ENCODE assay signal across 23 mouse cellular contexts in genomic region chr5:103724384-103724783, GRCm38 (mm10). TPM values are rescaled to one million over a fixed set of nuclear protein-coding genes. Genes with fewer than 3 reads are reported as not detected.
DNase-seq lines count a peak whose midpoint lies in the region; ATAC-seq and TF ChIP-seq lines count a peak whose summit lies in the region.
"Had no signal": no experiment of that assay in that cellular context is flagged by ENCODE, and none has a peak within 500 bp of the region (broad histone marks: within the 10 kb centered on the region; RNA-seq: fewer than 3 reads in every experiment).

No protein-coding gene starts in this region.

- no peak for TF ChIP-seq POLR2A in CH12.LX (IDR thresholded peaks at IDR 0.05; ENCODE audit: low read depth, low read length)

- peaks cover 51% of the 10 kb centered on the region for H3K79me2 ChIP-seq in CH12.LX (replicated peaks; ENCODE audit: control insufficient read depth, extremely low read depth, insufficient read depth, poor library complexity, severe bottlenecking)

- no peak overlapping the region for H3K27ac ChIP-seq in forebrain, embryonic 11.5 days (ENCODE audit: low read depth, low read length)
- no peak overlapping the region for H3K27ac ChIP-seq in forebrain, embryonic 12.5 days
- H3K27ac ChIP-seq in CH12.LX (ENCODE audit: insufficient read depth, low read depth): peak overlapping the region; percentile 94
- H3K27ac ChIP-seq in embryonic facial prominence, embryonic 10.5 days (replicated peaks): 0 out of 2 replicates have a peak overlapping the region, but pooled peaks have one; percentile 24
- H3K27ac ChIP-seq: forebrain, embryonic 13.5 days; hindbrain, embryonic 13.5 days; limb, embryonic 13.5 days; liver, embryonic 13.5 days; stomach, embryonic 15.5 days had no signal

- H3K9ac ChIP-seq in forebrain, embryonic 11.5 days (ENCODE audit: low read length): no peak overlapping the region
- H3K9ac ChIP-seq in forebrain, embryonic 12.5 days: no peak overlapping the region
- peak overlapping the region; percentile 61 for H3K9ac ChIP-seq in CH12.LX (ENCODE audit: insufficient read depth, low read depth)
- H3K9ac ChIP-seq: forebrain, embryonic 13.5 days; heart, embryonic 12.5 days; hindbrain, embryonic 13.5 days; limb, embryonic 13.5 days; liver, embryonic 13.5 days; lung, embryonic 14.5 days; stomach, embryonic 15.5 days had no signal

- no peak overlapping the region for H3K4me3 ChIP-seq in forebrain, embryonic 11.5 days (ENCODE audit: low read depth, low read length)
- no peak overlapping the region for H3K4me3 ChIP-seq in forebrain, embryonic 12.5 days (replicated peaks)
- no peak overlapping the region for H3K4me3 ChIP-seq in CH12.LX (replicated peaks in 1 of 3; ENCODE audit: low read depth in 2 of 3, low read length in 2 of 3, poor library complexity in 1 of 3)
- no peak overlapping the region for H3K4me3 ChIP-seq in embryonic facial prominence, embryonic 10.5 days
- H3K4me3 ChIP-seq: forebrain, embryonic 13.5 days; heart, embryonic 12.5 days; hindbrain, embryonic 13.5 days; limb, embryonic 13.5 days; liver, embryonic 13.5 days; stomach, embryonic 15.5 days had no signal

- in situ Hi-C loops in CH12.LX (cut with MboI; ENCODE audit: low pct_ligation_motif_present, low pct_unique_long_range_greater_than_20kb, low sequenced_read_pairs): no loop called here

- WGBS in forebrain, embryonic 11.5 days: 5% methylated on average over 6 of the region's 6 CpGs
- 1% methylated on average over 6 of the region's 6 CpGs for WGBS in forebrain, embryonic 12.5 days
- WGBS in embryonic facial prominence, embryonic 10.5 days: 4% methylated on average over 6 of the region's 6 CpGs

- peaks cover 4% of the 10 kb centered on the region; the same call in 1 of the 2 replicates for H3K4me1 ChIP-seq in forebrain, embryonic 11.5 days (replicated peaks; ENCODE audit: control insufficient read depth, insufficient read depth, low read length)
- H3K4me1 ChIP-seq in forebrain, embryonic 12.5 days: peaks cover 21% of the 10 kb centered on the region
- H3K4me1 ChIP-seq in CH12.LX (ENCODE audit: control insufficient read depth in 1 of 2, insufficient read depth in 2 of 2): peaks cover 18 to 91% of the 10 kb centered on the region in 2 experiments
- peaks cover 27% of the 10 kb centered on the region for H3K4me1 ChIP-seq in embryonic facial prominence, embryonic 10.5 days
- H3K4me1 ChIP-seq: heart, embryonic 12.5 days; stomach, embryonic 15.5 days had no signal

- TF ChIP-seq CTCF in CH12.LX (conservative IDR thresholded peaks at IDR 0.05 in 1 of 2, IDR thresholded peaks at IDR 0.05 in 1 of 2; ENCODE audit: low read depth in 2 of 2, low read length in 2 of 2): no peak

- H3K9me3 ChIP-seq in forebrain, embryonic 11.5 days (ENCODE audit: control insufficient read depth, low read length): no peaks in the 10 kb centered on the region
- no peaks in the 10 kb centered on the region for H3K9me3 ChIP-seq in forebrain, embryonic 12.5 days
- H3K9me3 ChIP-seq in CH12.LX (replicated peaks; ENCODE audit: low read length): no peaks in the 10 kb centered on the region
- no peaks in the 10 kb centered on the region for H3K9me3 ChIP-seq in embryonic facial prominence, embryonic 10.5 days
- H3K9me3 ChIP-seq: forebrain, embryonic 13.5 days; heart, embryonic 12.5 days; hindbrain, embryonic 13.5 days; limb, embryonic 13.5 days; liver, embryonic 13.5 days; stomach, embryonic 15.5 days had no signal

- no peak for ATAC-seq in forebrain, embryonic 11.5 days (replicated peaks; ENCODE audit: low FRiP score)
- ATAC-seq in forebrain, embryonic 12.5 days (ENCODE audit: low FRiP score): no peak
- ATAC-seq: forebrain, embryonic 13.5 days had no signal

- no peaks in the 10 kb centered on the region for H3K36me3 ChIP-seq in forebrain, embryonic 11.5 days (ENCODE audit: control insufficient read depth, insufficient read depth, low read length)
- H3K36me3 ChIP-seq in forebrain, embryonic 12.5 days (replicated peaks): no peaks in the 10 kb centered on the region
- peaks cover 0 to 12% of the 10 kb centered on the region in 2 experiments for H3K36me3 ChIP-seq in CH12.LX (replicated peaks in 1 of 2; ENCODE audit: control insufficient read depth in 1 of 2, insufficient read depth in 1 of 2, low read length in 1 of 2)
- no peaks in the 10 kb centered on the region for H3K36me3 ChIP-seq in embryonic facial prominence, embryonic 10.5 days (replicated peaks)
- H3K36me3 ChIP-seq: heart, embryonic 12.5 days; hindbrain, embryonic 13.5 days; limb, embryonic 13.5 days; liver, embryonic 13.5 days; stomach, embryonic 15.5 days had no signal

- dilution Hi-C loops in CH12.LX (cut with MboI; ENCODE audit: extremely low pct_ligation_motif_present, extremely low pct_unique_long_range_greater_than_20kb, low sequenced_read_pairs): no loop called here

- DNase-seq in forebrain, embryonic 11.5 days (ENCODE audit: low spot score): no peak
- DNase-seq in CH12.LX (ENCODE audit: extremely low read depth) (no peak), ES-CJ7 (ENCODE audit: low read depth, low spot score) (peak; percentile 99)
- DNase-seq in embryonic facial prominence, embryonic 10.5 days (ENCODE audit: low spot score): peak; percentile 28
- no peak for DNase-seq in heart, postnatal 25 days (ENCODE audit: low spot score)
- DNase-seq in neural tube, embryonic 10.5 days (ENCODE audit: extremely low spot score, low spot score): no peak
- no peak for DNase-seq in frontal cortex, postnatal 25 days (ENCODE audit: low spot score in 2 of 2)
- DNase-seq: adrenal gland, adult 2 months; cerebellum, adult 11-12 months; cerebellum, postnatal 10 days; gastrocnemius, postnatal 14 days; heart, adult 11 months; heart, postnatal 14 days; kidney, postnatal 36 days; liver, embryonic 13.5 days; lung, embryonic 14.5 days; lung, postnatal 36 days had no signal

- no peaks in the 10 kb centered on the region for H3K27me3 ChIP-seq in forebrain, embryonic 11.5 days (ENCODE audit: control insufficient read depth, insufficient read depth, low read length)
- H3K27me3 ChIP-seq in forebrain, embryonic 12.5 days: no peaks in the 10 kb centered on the region
- no peaks in the 10 kb centered on the region for H3K27me3 ChIP-seq in CH12.LX (replicated peaks)
- peaks cover 11% of the 10 kb centered on the region for H3K27me3 ChIP-seq in embryonic facial prominence, embryonic 10.5 days (replicated peaks; ENCODE audit: low read depth, poor library complexity, severe bottlenecking)
- H3K27me3 ChIP-seq: forebrain, embryonic 13.5 days; hindbrain, embryonic 13.5 days; limb, embryonic 13.5 days; stomach, embryonic 15.5 days had no signal

- intact Hi-C loops in heart, postnatal 25 days (cut with DNase I): no loop called here

- TF ChIP-seq RAD21 in CH12.LX (IDR thresholded peaks at IDR 0.05; ENCODE audit: low read depth, low read length): no peak

- 0 out of 2 replicates have a peak overlapping the region, but pooled peaks have one; percentile 18 for H3K4me2 ChIP-seq in forebrain, embryonic 11.5 days (ENCODE audit: low read depth, low read length, severe bottlenecking)
- H3K4me2 ChIP-seq in forebrain, embryonic 12.5 days: no peak overlapping the region
- peak overlapping the region; percentile 78 for H3K4me2 ChIP-seq in CH12.LX (ENCODE audit: insufficient read depth, low read depth, poor library complexity, severe bottlenecking)
- H3K4me2 ChIP-seq: forebrain, embryonic 13.5 days; heart, embryonic 12.5 days; hindbrain, embryonic 13.5 days; limb, embryonic 13.5 days; liver, embryonic 13.5 days; lung, embryonic 14.5 days; stomach, embryonic 15.5 days had no signal

- TF ChIP-seq EP300 in CH12.LX (IDR thresholded peaks at IDR 0.05; ENCODE audit: low read length): no peak

TF ChIP-seq in CH12.LX, 34 proteins besides CTCF, POLR2A, EP300 and RAD21:
- TF ChIP-seq USF1 (IDR thresholded peaks at IDR 0.05; ENCODE audit: low read depth, low read length) (no peak), MAX (IDR thresholded peaks at IDR 0.05; ENCODE audit: low read length) (no peak), BHLHE40 (IDR thresholded peaks at IDR 0.05; ENCODE audit: low read depth, low read length) (no peak), PAX5 (IDR thresholded peaks at IDR 0.05; ENCODE audit: low read length) (no peak), UBTF (IDR thresholded peaks at IDR 0.05; ENCODE audit: low read depth, low read length) (no peak), JUND (conservative IDR thresholded peaks at IDR 0.05; ENCODE audit: low read depth, low read length) (no peak), NRF1 (IDR thresholded peaks at IDR 0.05; ENCODE audit: low read depth, low read length) (no peak), ETS1 (conservative IDR thresholded peaks at IDR 0.05; ENCODE audit: low read depth, low read length) (no peak), E2F4 (IDR thresholded peaks at IDR 0.05; ENCODE audit: insufficient replicate concordance, low read depth, low read length) (no peak), MYC (IDR thresholded peaks at IDR 0.05; ENCODE audit: low read depth, low read length) (no peak), ZKSCAN1 (IDR thresholded peaks at IDR 0.05; ENCODE audit: borderline replicate concordance, low read depth, low read length) (no peak), RCOR1 (conservative IDR thresholded peaks at IDR 0.05; ENCODE audit: low read depth, low read length) (no peak)
TF ChIP-seq in CH12.LX: peak in this region for 0.

RNA-seq across cellular contexts. Expression of gene Aff1, which starts 32.2 kb away (rescaled TPM):
- 7.1 and 7.9 TPM in 2 replicates for polyA plus RNA-seq in forebrain, embryonic 11.5 days (2014; fragmentation: Nextera tagmentation; extraction: Ambion mirVana)
- polyA plus RNA-seq in forebrain, embryonic 12.5 days (2016; fragmentation: Nextera tagmentation; extraction: Ambion mirVana): 3.7 and 4.3 TPM in 2 replicates
- total RNA-seq in CH12.LX (2012; rRNA removed) (20.7 and 21.8 TPM in 2 replicates), CH12.LX (2014; rRNA removed) (12.0 and 13.2 TPM in 2 replicates)
- 32.7 and 38.9 TPM in 2 replicates for polyA plus RNA-seq in CH12.LX (2012; ENCODE audit: insufficient read length, low read depth)
- polyA plus RNA-seq in embryonic facial prominence, embryonic 10.5 days (2016; fragmentation: Nextera tagmentation; extraction: Ambion mirVana): 4.0 and 5.5 TPM in 2 replicates
- total RNA-seq in heart, postnatal 25 days (2021): 10 to 100 TPM; 37.4 to 42.7 TPM

Comparison
In these comparisons a context has a peak if more than half of its experiments do, and no peak if none do; other contexts are left out.
1. DNase-seq: peak in ES-CJ7 (single experiment) and embryonic facial prominence, embryonic 10.5 days (single experiment); none in forebrain, embryonic 11.5 days (single experiment), CH12.LX (single experiment), heart, postnatal 25 days (single experiment), neural tube, embryonic 10.5 days (single experiment) and frontal cortex, postnatal 25 days (0 of 2).
2. H3K27ac ChIP-seq: peak in CH12.LX (single experiment) and embryonic facial prominence, embryonic 10.5 days (single experiment); none in forebrain, embryonic 11.5 days (single experiment) and forebrain, embryonic 12.5 days (single experiment).